Mouse (Mus musculus): ENCODE measurements around the gene Samsn1.

- TF ChIP-seq CTCF (IDR thresholded peaks at IDR 0.05; ENCODE audit: extremely low read depth, insufficient read depth, low read length) (no peak), POLR2A (IDR thresholded peaks at IDR 0.05; ENCODE audit: extremely low read depth, insufficient read depth, low read length) (no peak)
These were observed 124.2 kb downstream of the Samsn1 start for GRCm38 (mm10) chr16:75897828-75898367.

Measured in cortical plate, adult 2 months (tissue).